Mouse (Mus musculus) liver, postnatal 0 days (tissue): ENCODE measurements around the gene Clybl.

ENCODE experiments used
- CTCF ChIP-seq: sonication (generic); IDR thresholded peaks from 2 replicates; pipeline ENCODE4 v1.5.1; 2016; ENCODE audit warnings: antibody characterized with exemption, low read depth
- EP300 ChIP-seq: IDR thresholded peaks from 2 replicates; pipeline ENCODE4 v1.6.1; 2016; ENCODE audit warnings: antibody characterized with exemption, low read depth, mild to moderate bottlenecking

GRCm38 (mm10) chr14:122200247-122200885 lies 18.9 kb downstream of the Clybl start:
- TF ChIP-seq EP300 (no peak), CTCF (no peak)
